Mouse (Mus musculus): ENCODE measurements around the gene Def6. TPM values are rescaled to one million over a fixed set of nuclear protein-coding genes. Genes with fewer than 3 reads are reported as not detected.

Gene Def6
- polyA plus RNA-seq, 1 experiment = 1.7 TPM

DNA sequence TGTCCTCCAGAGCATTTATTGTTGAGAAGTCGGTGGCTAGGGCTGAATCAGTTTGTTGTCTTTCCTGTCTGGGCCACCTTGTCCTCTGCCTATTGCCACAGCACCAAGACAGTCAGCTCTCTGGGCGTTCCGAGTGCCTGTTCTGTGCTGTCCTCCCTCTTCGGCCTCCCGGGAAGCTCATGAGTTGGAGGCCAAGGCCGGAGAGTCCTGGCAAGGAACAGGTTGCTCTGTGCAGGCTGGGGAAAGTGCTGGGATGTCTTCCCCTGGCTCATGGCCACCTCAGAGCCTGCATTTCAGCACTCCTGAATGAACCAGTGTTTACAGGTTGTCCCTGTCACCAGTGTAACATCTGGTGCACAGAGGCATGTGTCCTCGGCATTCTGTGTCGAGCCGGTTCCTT lies 64.7 kb downstream of the Def6 start:
- H3K27me3 ChIP-seq (ENCODE audit: control insufficient read depth, insufficient read depth, low read length) = no peaks in the 10 kb centered on the region
- H3K27ac ChIP-seq (ENCODE audit: control insufficient read depth, insufficient read depth, low read depth, low read length) = peak overlapping the region; percentile 12; the same call in 1 of the 2 replicates
- peaks cover 5% of the 10 kb centered on the region for H3K4me1 ChIP-seq (ENCODE audit: control insufficient read depth, insufficient read depth, low read length)
- no peaks in the 10 kb centered on the region for H3K36me3 ChIP-seq (ENCODE audit: control insufficient read depth, insufficient read depth, low read length)
- peak overlapping the region; percentile 6 for H3K4me3 ChIP-seq (ENCODE audit: control insufficient read depth, low read depth, low read length)
- TF ChIP-seq POLR2A (IDR thresholded peaks at IDR 0.05; ENCODE audit: control insufficient read depth, low read depth, low read length) (no peak), CTCF (IDR thresholded peaks at IDR 0.05; ENCODE audit: control insufficient read depth, insufficient read depth, insufficient replicate concordance, low read depth, low read length) (no peak)

DNA sequence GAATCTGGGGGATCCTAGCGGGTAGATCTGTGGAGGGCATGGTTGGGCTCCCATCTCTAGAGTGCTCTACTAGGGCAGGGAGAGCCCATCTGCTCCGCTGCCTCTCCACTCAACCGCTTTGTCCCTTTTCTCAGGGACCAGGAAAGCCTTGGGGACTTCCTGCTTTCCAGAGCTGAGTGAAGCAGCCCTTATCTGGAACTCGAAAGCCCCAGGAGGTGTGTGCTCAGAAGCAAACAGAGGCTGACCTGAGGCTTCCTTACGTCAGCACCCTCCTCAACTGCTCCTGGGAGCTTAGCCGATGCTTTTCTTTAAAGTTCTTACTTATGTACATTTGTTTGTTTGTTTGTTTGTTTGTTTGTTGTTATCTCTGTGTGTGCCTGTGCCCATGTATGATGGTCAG lies 65.3 kb downstream of the Def6 start:
- TF ChIP-seq POLR2A (IDR thresholded peaks at IDR 0.05; ENCODE audit: control insufficient read depth, low read depth, low read length) (no peak), CTCF (IDR thresholded peaks at IDR 0.05; ENCODE audit: control insufficient read depth, insufficient read depth, insufficient replicate concordance, low read depth, low read length) (no peak)
- Histone ChIP-seq H3K4me3 (ENCODE audit: control insufficient read depth, low read depth, low read length) (peak overlapping the region; percentile 1), H3K27ac (ENCODE audit: control insufficient read depth, insufficient read depth, low read depth, low read length) (no peak overlapping the region), H3K36me3 (ENCODE audit: control insufficient read depth, insufficient read depth, low read length) (no peaks in the 10 kb centered on the region), H3K27me3 (ENCODE audit: control insufficient read depth, insufficient read depth, low read length) (no peaks in the 10 kb centered on the region), H3K4me1 (ENCODE audit: control insufficient read depth, insufficient read depth, low read length) (peaks cover 5% of the 10 kb centered on the region)

GRCm38 (mm10) chr17:28274739-28275138 lies 67.2 kb downstream of the Def6 start:
- H3K36me3 ChIP-seq (ENCODE audit: control insufficient read depth, insufficient read depth, low read length) = no peaks in the 10 kb centered on the region
- TF ChIP-seq CTCF (IDR thresholded peaks at IDR 0.05; ENCODE audit: control insufficient read depth, insufficient read depth, insufficient replicate concordance, low read depth, low read length) = peak; percentile 63; the same call in 1 of the 2 replicates
- no peak for TF ChIP-seq POLR2A (IDR thresholded peaks at IDR 0.05; ENCODE audit: control insufficient read depth, low read depth, low read length)
- H3K4me1 ChIP-seq (ENCODE audit: control insufficient read depth, insufficient read depth, low read length) = peaks cover 6% of the 10 kb centered on the region
- H3K27ac ChIP-seq (ENCODE audit: control insufficient read depth, insufficient read depth, low read depth, low read length) = no peak overlapping the region
- no peaks in the 10 kb centered on the region for H3K27me3 ChIP-seq (ENCODE audit: control insufficient read depth, insufficient read depth, low read length)
- H3K4me3 ChIP-seq (ENCODE audit: control insufficient read depth, low read depth, low read length) = no peak overlapping the region

- Histone ChIP-seq H3K27ac (ENCODE audit: control insufficient read depth, insufficient read depth, low read depth, low read length) (no peak overlapping the region), H3K4me1 (ENCODE audit: control insufficient read depth, insufficient read depth, low read length) (peaks cover 3% of the 10 kb centered on the region; the same call in 1 of the 2 replicates), H3K27me3 (ENCODE audit: control insufficient read depth, insufficient read depth, low read length) (no peaks in the 10 kb centered on the region), H3K36me3 (ENCODE audit: control insufficient read depth, insufficient read depth, low read length) (no peaks in the 10 kb centered on the region), H3K4me3 (ENCODE audit: control insufficient read depth, low read depth, low read length) (no peak overlapping the region)
- no peak for TF ChIP-seq POLR2A (IDR thresholded peaks at IDR 0.05; ENCODE audit: control insufficient read depth, low read depth, low read length)
- TF ChIP-seq CTCF (IDR thresholded peaks at IDR 0.05; ENCODE audit: control insufficient read depth, insufficient read depth, insufficient replicate concordance, low read depth, low read length) = no peak
Observed at GRCm38 (mm10) chr17:28277226-28277625, 69.6 kb downstream of the Def6 start.

DNA sequence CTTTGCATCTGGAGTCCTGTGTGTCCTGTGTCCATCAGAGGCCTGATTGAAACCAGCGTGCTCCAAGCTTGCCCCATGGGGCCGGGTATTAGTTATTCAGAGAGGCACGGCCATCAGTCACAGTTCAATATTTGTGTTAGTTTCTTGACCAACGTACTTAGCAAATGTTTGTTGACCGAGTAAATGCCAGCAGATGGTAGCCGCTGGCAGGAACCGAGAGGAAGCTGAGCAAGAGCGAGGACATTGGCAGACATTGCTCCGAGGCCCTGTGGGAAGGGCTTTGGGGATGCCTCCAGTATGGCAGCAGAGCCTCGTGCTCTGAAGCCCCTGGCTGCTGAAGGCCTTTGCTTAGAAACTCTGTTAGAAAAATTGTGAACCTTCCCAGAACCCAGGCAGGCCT lies 70.1 kb downstream of the Def6 start:
- Histone ChIP-seq H3K27me3 (ENCODE audit: control insufficient read depth, insufficient read depth, low read length) (no peaks in the 10 kb centered on the region), H3K27ac (ENCODE audit: control insufficient read depth, insufficient read depth, low read depth, low read length) (no peak overlapping the region), H3K4me3 (ENCODE audit: control insufficient read depth, low read depth, low read length) (no peak overlapping the region), H3K36me3 (ENCODE audit: control insufficient read depth, insufficient read depth, low read length) (no peaks in the 10 kb centered on the region), H3K4me1 (ENCODE audit: control insufficient read depth, insufficient read depth, low read length) (peaks cover 3% of the 10 kb centered on the region; the same call in 1 of the 2 replicates)
- no peak for TF ChIP-seq CTCF (IDR thresholded peaks at IDR 0.05; ENCODE audit: control insufficient read depth, insufficient read depth, insufficient replicate concordance, low read depth, low read length)
- no peak for TF ChIP-seq POLR2A (IDR thresholded peaks at IDR 0.05; ENCODE audit: control insufficient read depth, low read depth, low read length)

DNA sequence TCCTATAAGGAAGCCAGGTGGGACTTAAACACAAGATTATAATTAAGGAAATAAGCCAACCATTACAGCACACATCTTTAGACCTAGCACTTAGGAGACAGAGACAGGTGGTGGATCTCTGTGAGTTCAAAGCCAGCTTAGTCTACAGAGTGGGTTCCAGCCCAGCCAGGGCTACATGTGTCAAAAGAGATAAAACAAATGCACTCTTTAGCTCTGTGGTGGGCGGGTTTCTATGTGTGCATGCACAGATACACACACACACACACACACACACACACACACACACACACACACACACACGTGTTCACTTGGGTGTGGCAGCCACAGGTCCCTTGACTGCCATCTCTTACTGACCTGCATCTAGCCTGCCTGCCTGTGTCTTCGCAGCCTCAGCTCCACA lies 70.6 kb downstream of the Def6 start:
- no peak overlapping the region for H3K27ac ChIP-seq (ENCODE audit: control insufficient read depth, insufficient read depth, low read depth, low read length)
- H3K4me1 ChIP-seq (ENCODE audit: control insufficient read depth, insufficient read depth, low read length) = peaks cover 3% of the 10 kb centered on the region; the same call in 1 of the 2 replicates
- H3K27me3 ChIP-seq (ENCODE audit: control insufficient read depth, insufficient read depth, low read length) = no peaks in the 10 kb centered on the region
- H3K4me3 ChIP-seq (ENCODE audit: control insufficient read depth, low read depth, low read length) = no peak overlapping the region
- TF ChIP-seq POLR2A (IDR thresholded peaks at IDR 0.05; ENCODE audit: control insufficient read depth, low read depth, low read length) (no peak), CTCF (IDR thresholded peaks at IDR 0.05; ENCODE audit: control insufficient read depth, insufficient read depth, insufficient replicate concordance, low read depth, low read length) (no peak)
- no peaks in the 10 kb centered on the region for H3K36me3 ChIP-seq (ENCODE audit: control insufficient read depth, insufficient read depth, low read length)

Other genes starting within 250 kb of the Def6 start
- 4,001 and 4,433 TPM in 2 replicates for gene Tcp11, start 127.1 kb upstream of the Def6 start, polyA plus RNA-seq (2012; rRNA removed)
- 3.2 and 3.4 TPM in 2 replicates for gene Scube3, start 65.6 kb upstream of the Def6 start, polyA plus RNA-seq (2012; rRNA removed)
- gene Zfp523, start 30.6 kb upstream of the Def6 start, polyA plus RNA-seq (2012; rRNA removed) = 89.4 and 90.8 TPM in 2 replicates
- gene Ppard, start 24.9 kb downstream of the Def6 start, polyA plus RNA-seq (2012; rRNA removed) = 3.1 and 4.1 TPM in 2 replicates
- 4.3 and 4.4 TPM in 2 replicates for gene Fance, start 105.7 kb downstream of the Def6 start, polyA plus RNA-seq (2012; rRNA removed)
- 444 and 603 TPM in 2 replicates for gene Rpl10a, start 120.7 kb downstream of the Def6 start, polyA plus RNA-seq (2012; rRNA removed)
- 3.2 and 4.3 TPM in 2 replicates for gene Tead3, start 143.0 kb downstream of the Def6 start, polyA plus RNA-seq (2012; rRNA removed)
- gene Tulp1, start 157.4 kb downstream of the Def6 start, polyA plus RNA-seq (2012; rRNA removed) = 0.12 and 0.36 TPM in 2 replicates

Data from testis, adult 2 months (tissue).